Mouse (Mus musculus) stomach, embryonic 14.5 days (tissue): ENCODE measurements at regions not wholly inside any gene's neighbourhood (a gene's known extent, or its start where the extent isn't known, plus 50 kb on each side); places are given as distances from the start of the nearest gene placed in this dataset.

Source experiments
- ATAC-seq: fragments of 200-750 bp; cut with Nextera tagmentation; 2 replicates; pipeline ENCODE4 v1.8.0; 2017; ENCODE audit warnings: low read depth, moderate TSS enrichment; ENCODE audit not compliant: insufficient number of reproducible peaks, insufficient read depth, low FRiP score
- H3K27ac ChIP-seq: fragments of 300-500 bp; sonication (generic); 2 replicates; pipeline ENCODE4 v1.5.1; 2014; ENCODE audit warnings: mild to moderate bottlenecking, low read length, moderate library complexity, mixed read lengths
- H3K27me3 ChIP-seq: fragments of 300-500 bp; sonication (generic); 2 replicates; pipeline ENCODE4 v1.6.1; 2014; ENCODE audit warnings: low read length, control low read depth, mixed read lengths; ENCODE audit not compliant: control insufficient read depth, insufficient read depth
- H3K36me3 ChIP-seq: fragments of 300-500 bp; sonication (generic); 2 replicates; pipeline ENCODE4 v1.6.1; 2014; ENCODE audit warnings: mild to moderate bottlenecking, control low read depth, low read length, moderate library complexity, mixed read lengths; ENCODE audit not compliant: control insufficient read depth, insufficient read depth
- H3K4me1 ChIP-seq: fragments of 300-500 bp; sonication (generic); 2 replicates; pipeline ENCODE4 v1.6.1; 2014; ENCODE audit warnings: low read length, control low read depth, mixed read lengths; ENCODE audit not compliant: control insufficient read depth, insufficient read depth
- H3K4me2 ChIP-seq: fragments of 300-500 bp; sonication (generic); replicated peaks from 2 replicates; pipeline ENCODE4 v1.6.1; 2014; ENCODE audit warnings: low read depth, low read length, control low read depth
- H3K4me3 ChIP-seq: fragments of 300-500 bp; sonication (generic); 2 replicates; pipeline ENCODE4 v1.5.1; 2014; ENCODE audit warnings: low read depth, low read length, control low read depth
- H3K9ac ChIP-seq: fragments of 300-500 bp; sonication (generic); replicated peaks from 2 replicates; pipeline ENCODE4 v1.6.1; 2014; ENCODE audit warnings: low read depth, mild to moderate bottlenecking, control low read depth, low read length, moderate library complexity, mixed read lengths
- H3K9me3 ChIP-seq: fragments of 300-500 bp; sonication (generic); 2 replicates; pipeline ENCODE4 v1.6.1; 2016; ENCODE audit warnings: low read depth, low read length, control low read depth; ENCODE audit not compliant: control insufficient read depth
- WGBS: fragments of 180-500 bp; shearing (Covaris S2); extraction: QIAGEN DNeasy Blood & Tissue Kit; methylation state at CpG from one replicate; pipeline ENCODE4 v1.1.7; 2014; 5-methylcytosine and 5-hydroxymethylcytosine counted together

GRCm38 (mm10) chr11:34959291-34959690, 125.8 kb upstream of the Spdl1 start:
- no peaks in the 10 kb centered on the region for H3K36me3 ChIP-seq
- H3K4me3 ChIP-seq: no peak overlapping the region
- ATAC-seq: no peak
- no peaks in the 10 kb centered on the region for H3K27me3 ChIP-seq
- 70% methylated on average over 7 of the region's 7 CpGs for WGBS
- no peaks in the 10 kb centered on the region for H3K9me3 ChIP-seq
- H3K4me1 ChIP-seq: no peaks in the 10 kb centered on the region
- no peak overlapping the region for H3K27ac ChIP-seq
- no peak overlapping the region for H3K4me2 ChIP-seq
- H3K9ac ChIP-seq: no peak overlapping the region

GRCm38 (mm10) chr11:34941486-34942456, 108.3 kb upstream of the Spdl1 start:
- WGBS: 64% methylated on average over 4 of the region's 4 CpGs
- Histone ChIP-seq H3K9ac (no peak overlapping the region), H3K36me3 (no peaks in the 10 kb centered on the region), H3K4me1 (no peaks in the 10 kb centered on the region), H3K27ac (no peak overlapping the region), H3K4me2 (no peak overlapping the region), H3K9me3 (no peaks in the 10 kb centered on the region), H3K4me3 (no peak overlapping the region), H3K27me3 (no peaks in the 10 kb centered on the region)
- peak; percentile 61; the same call in 1 of the 2 replicates for ATAC-seq

- ATAC-seq: no peak
- Histone ChIP-seq H3K27me3 (no peaks in the 10 kb centered on the region), H3K4me1 (no peaks in the 10 kb centered on the region), H3K36me3 (no peaks in the 10 kb centered on the region), H3K4me3 (no peak overlapping the region), H3K9me3 (no peaks in the 10 kb centered on the region), H3K4me2 (no peak overlapping the region), H3K27ac (no peak overlapping the region), H3K9ac (no peak overlapping the region)
- WGBS: 85% methylated on average over 8 of the region's 8 CpGs
Observed at GRCm38 (mm10) chr11:34940151-34940550, 106.7 kb upstream of the Spdl1 start.

GRCm38 (mm10) chr11:34939002-34939401, 105.6 kb upstream of the Spdl1 start:
- WGBS: 90% methylated on average over 4 of the region's 4 CpGs
- ATAC-seq: no peak
- H3K9ac ChIP-seq: no peak overlapping the region

GRCm38 (mm10) chr11:34932191-34932590, 98.8 kb upstream of the Spdl1 start:
- Histone ChIP-seq H3K4me2 (no peak overlapping the region), H3K9me3 (no peaks in the 10 kb centered on the region)
- ATAC-seq: no peak

More at GRCm38 (mm10) chr11:34939002-34939401, 105.6 kb upstream of the Spdl1 start:
- Histone ChIP-seq H3K36me3 (no peaks in the 10 kb centered on the region), H3K27ac (no peak overlapping the region), H3K4me1 (no peaks in the 10 kb centered on the region), H3K27me3 (no peaks in the 10 kb centered on the region), H3K9me3 (no peaks in the 10 kb centered on the region), H3K4me2 (no peak overlapping the region), H3K4me3 (no peak overlapping the region)

GRCm38 (mm10) chr11:34917175-34917574, 83.7 kb upstream of the Spdl1 start:
- no peaks in the 10 kb centered on the region for H3K27me3 ChIP-seq
- H3K4me2 ChIP-seq: no peak overlapping the region
- no peak overlapping the region for H3K9ac ChIP-seq
- no peak for ATAC-seq
- H3K36me3 ChIP-seq: no peaks in the 10 kb centered on the region
- 73% methylated on average over 1 of the region's 1 CpGs for WGBS
- no peaks in the 10 kb centered on the region for H3K9me3 ChIP-seq
- no peak overlapping the region for H3K27ac ChIP-seq
- no peak overlapping the region for H3K4me3 ChIP-seq
- H3K4me1 ChIP-seq: no peaks in the 10 kb centered on the region

More at GRCm38 (mm10) chr11:34932191-34932590, 98.8 kb upstream of the Spdl1 start:
- H3K27me3 ChIP-seq: no peaks in the 10 kb centered on the region
- H3K36me3 ChIP-seq: no peaks in the 10 kb centered on the region
- H3K4me3 ChIP-seq: no peak overlapping the region
- H3K4me1 ChIP-seq: no peaks in the 10 kb centered on the region
- H3K27ac ChIP-seq: no peak overlapping the region
- H3K9ac ChIP-seq: no peak overlapping the region

GRCm38 (mm10) chr11:34909841-34910240, 76.4 kb upstream of the Spdl1 start:
- ATAC-seq: no peak; the same call in 1 of the 2 replicates
- H3K9me3 ChIP-seq: no peaks in the 10 kb centered on the region
- 23% methylated on average over 5 of the region's 5 CpGs for WGBS
- H3K36me3 ChIP-seq: no peaks in the 10 kb centered on the region
- H3K4me2 ChIP-seq: no peak overlapping the region
- no peaks in the 10 kb centered on the region for H3K27me3 ChIP-seq
- no peak overlapping the region for H3K27ac ChIP-seq
- H3K9ac ChIP-seq: no peak overlapping the region
- H3K4me1 ChIP-seq: peaks cover 5% of the 10 kb centered on the region; the same call in 1 of the 2 replicates
- no peak overlapping the region for H3K4me3 ChIP-seq

GRCm38 (mm10) chr11:34904271-34904670, 70.8 kb upstream of the Spdl1 start:
- Histone ChIP-seq H3K4me2 (no peak overlapping the region), H3K4me3 (no peak overlapping the region), H3K9ac (no peak overlapping the region), H3K27me3 (no peaks in the 10 kb centered on the region), H3K4me1 (no peaks in the 10 kb centered on the region), H3K36me3 (no peaks in the 10 kb centered on the region), H3K27ac (no peak overlapping the region), H3K9me3 (no peaks in the 10 kb centered on the region)
- WGBS: 25% methylated on average over 4 of the region's 4 CpGs
- no peak for ATAC-seq
